Mouse (Mus musculus) spleen, postnatal 0 days (tissue): ENCODE data around the gene Eif3a. TPM values are rescaled to one million over a fixed set of nuclear protein-coding genes. Genes with fewer than 3 reads are reported as not detected.

ENCODE experiments used
- polyA plus RNA-seq: library from polyadenylated mRNA; unstranded; fragments of >200 nt; fragmentation: Nextera tagmentation; extraction: Ambion mirVana; gene quantifications from 2 replicates; pipeline ENCODE4 v1.2.1, GENCODE M21; 2015

The Eif3a gene
- 94.6 and 101 TPM in 2 replicates for polyA plus RNA-seq

DNA sequence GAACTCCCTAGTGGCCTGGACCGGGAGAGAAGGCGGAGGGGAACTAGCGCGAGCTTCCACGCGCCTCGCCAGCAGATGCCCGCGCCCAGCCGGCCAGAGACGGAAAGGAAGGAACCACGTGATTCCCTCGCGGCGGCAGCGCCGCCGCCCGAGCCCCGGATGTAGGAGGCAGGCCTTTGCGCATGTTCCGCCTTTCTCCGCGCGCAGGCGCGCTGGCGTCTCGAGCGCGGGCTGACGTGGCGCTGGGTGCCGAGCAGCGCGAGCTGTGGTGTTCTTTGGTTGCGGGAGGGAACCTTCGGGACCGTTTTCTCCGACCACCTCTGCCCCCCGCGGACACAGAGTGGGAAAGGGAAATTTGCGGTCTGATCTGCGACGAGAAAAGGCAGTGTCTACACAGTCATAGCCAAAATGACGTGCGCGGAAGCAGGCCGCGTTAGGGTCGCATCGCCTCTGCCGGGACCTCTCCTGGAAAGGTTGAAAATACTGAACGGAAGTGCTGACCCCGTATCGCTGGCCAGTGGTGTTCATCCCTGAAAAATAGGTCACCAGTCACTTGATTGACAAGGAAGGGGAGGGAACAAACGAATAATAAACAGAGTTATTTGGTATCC, at the start of gene Eif3a:
Eif3a (minus strand) TSS at position 108 of the 611 bp plus-strand sequence.

GRCm38 (mm10) chr19:60811098-60812035, 20.9 kb upstream of the Eif3a start, which contains the start of gene Fam45a:
TSS of gene Fam45a (plus strand) at chr19:60811585.

GRCm38 (mm10) chr19:60755438-60756191, 34.8 kb downstream of the Eif3a start, which contains the start of gene Nanos1:
TSS of gene Nanos1 (plus strand) at chr19:60755987.

Other genes starting within 250 kb of the Eif3a start
- gene Cacul1, start 209.6 kb downstream of the Eif3a start, polyA plus RNA-seq, result 7.5 and 10.1 TPM in 2 replicates
- 1.5 TPM in 2 replicates for gene Nanos1, start 34.7 kb downstream of the Eif3a start, polyA plus RNA-seq
- 21.0 and 23.1 TPM in 2 replicates for gene Fam45a, start 20.9 kb upstream of the Eif3a start, polyA plus RNA-seq
- gene Sfxn4, start 70.8 kb upstream of the Eif3a start, polyA plus RNA-seq, result 1.7 and 2.8 TPM in 2 replicates
- 227 and 262 TPM in 2 replicates for gene Prdx3, start 83.9 kb upstream of the Eif3a start, polyA plus RNA-seq
- 2.9 and 3.4 TPM in 2 replicates for gene Grk5, start 99.1 kb upstream of the Eif3a start, polyA plus RNA-seq